Mouse (Mus musculus): Measurements from ENCODE around the gene Coq3. TPM values are rescaled to one million over a fixed set of nuclear protein-coding genes. Genes with fewer than 3 reads are reported as not detected.

The Coq3 gene
- polyA plus RNA-seq, 1 experiment from 2014 or later: 14.5 TPM

DNA sequence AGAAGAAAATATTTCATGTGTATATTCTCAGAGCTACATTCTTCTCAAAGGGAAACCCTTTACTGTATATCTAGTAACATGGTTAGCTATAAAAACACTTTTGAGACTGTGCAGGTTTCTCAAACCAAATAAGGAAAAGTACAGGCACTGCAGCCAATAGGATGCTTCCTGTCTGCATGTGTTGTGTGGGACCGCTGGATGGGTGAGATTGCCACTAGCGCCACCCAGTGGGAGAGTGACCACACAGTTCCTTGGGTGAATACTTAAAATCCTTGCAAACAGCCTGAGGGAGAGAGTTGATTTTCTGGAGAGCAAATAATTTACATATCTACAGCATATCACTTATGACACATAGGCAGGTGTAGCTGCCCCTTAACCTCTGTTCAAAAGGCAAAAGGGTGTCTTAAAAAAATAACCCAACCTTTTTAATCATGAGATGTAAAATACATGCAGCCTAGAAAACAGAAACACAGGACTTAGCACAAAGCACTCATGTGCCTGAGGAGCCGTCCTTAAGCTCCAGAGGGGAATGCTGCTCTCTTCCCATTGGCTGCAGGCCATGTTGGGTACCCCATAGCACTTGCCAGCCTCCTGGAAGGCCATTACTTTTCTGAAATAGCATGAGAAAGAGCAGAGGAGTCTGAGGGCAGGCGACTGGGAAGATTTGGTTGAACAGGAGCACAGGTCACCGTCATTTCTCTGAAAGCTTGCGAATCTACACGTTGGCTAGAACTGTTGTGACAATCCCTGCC is 78.3 kb downstream of the Coq3 start:
- 58% methylated on average over 7 of the region's 7 CpGs for WGBS
- Histone ChIP-seq H3K36me3 (ENCODE audit: control insufficient read depth, insufficient read depth, low read length) (peaks cover 6% of the 10 kb centered on the region; the same call in 1 of the 2 replicates), H3K27ac (ENCODE audit: low read depth, low read length) (no peak overlapping the region), H3K4me1 (ENCODE audit: control insufficient read depth, insufficient read depth, low read length) (no peaks in the 10 kb centered on the region), H3K4me2 (ENCODE audit: low read depth, low read length) (no peak overlapping the region), H3K27me3 (ENCODE audit: control insufficient read depth, insufficient read depth, low read length) (no peaks in the 10 kb centered on the region), H3K9ac (replicated peaks; ENCODE audit: low read depth, low read length) (no peak overlapping the region), H3K4me3 (ENCODE audit: low read depth, low read length) (no peak overlapping the region), H3K9me3 (ENCODE audit: control insufficient read depth, low read length) (no peaks in the 10 kb centered on the region)
- ATAC-seq (ENCODE audit: low read depth): peak; percentile 60

Other genes starting within 250 kb of the Coq3 start
- gene Prdm13, start 193.7 kb upstream of the Coq3 start, polyA plus RNA-seq (2014; fragmentation: Nextera tagmentation; extraction: Ambion mirVana): 0.36 and 0.50 TPM in 2 replicates
- 71.5 and 76.5 TPM in 2 replicates for gene Ccnc, start 152.0 kb upstream of the Coq3 start, polyA plus RNA-seq (2014; fragmentation: Nextera tagmentation; extraction: Ambion mirVana)
- 7.3 and 9.6 TPM in 2 replicates for gene Usp45, start 112.5 kb upstream of the Coq3 start, polyA plus RNA-seq (2014; fragmentation: Nextera tagmentation; extraction: Ambion mirVana)
- gene Tstd3, start 112.5 kb upstream of the Coq3 start, polyA plus RNA-seq (2014; fragmentation: Nextera tagmentation; extraction: Ambion mirVana): 22.4 and 25.3 TPM in 2 replicates
- 194 and 225 TPM in 2 replicates for gene Pnisr, start 32.1 kb upstream of the Coq3 start, polyA plus RNA-seq (2014; fragmentation: Nextera tagmentation; extraction: Ambion mirVana)
- gene Faxc, start 51.7 kb downstream of the Coq3 start, polyA plus RNA-seq (2014; fragmentation: Nextera tagmentation; extraction: Ambion mirVana): 23.8 and 35.0 TPM in 2 replicates